Mouse (Mus musculus) adrenal gland, adult 10 weeks (tissue): Measurements from ENCODE around the gene Zfp941. TPM values are rescaled to one million over a fixed set of nuclear protein-coding genes. Genes with fewer than 3 reads are reported as not detected.

Source experiments
- polyA plus RNA-seq: library from polyadenylated mRNA; stranded (reverse); fragments of 350-450 nt; fragmentation: Illumina TruSeq; extraction: RNeasy Lipid Tissue Mini Kit (QIAGEN cat#74804); gene quantifications from one replicate; pipeline ENCODE4 v1.2.3, GENCODE M21; 2014; ENCODE audit warnings: low read depth, low replicate concordance

Zfp941 gene
- polyA plus RNA-seq = 2.6 TPM

DNA sequence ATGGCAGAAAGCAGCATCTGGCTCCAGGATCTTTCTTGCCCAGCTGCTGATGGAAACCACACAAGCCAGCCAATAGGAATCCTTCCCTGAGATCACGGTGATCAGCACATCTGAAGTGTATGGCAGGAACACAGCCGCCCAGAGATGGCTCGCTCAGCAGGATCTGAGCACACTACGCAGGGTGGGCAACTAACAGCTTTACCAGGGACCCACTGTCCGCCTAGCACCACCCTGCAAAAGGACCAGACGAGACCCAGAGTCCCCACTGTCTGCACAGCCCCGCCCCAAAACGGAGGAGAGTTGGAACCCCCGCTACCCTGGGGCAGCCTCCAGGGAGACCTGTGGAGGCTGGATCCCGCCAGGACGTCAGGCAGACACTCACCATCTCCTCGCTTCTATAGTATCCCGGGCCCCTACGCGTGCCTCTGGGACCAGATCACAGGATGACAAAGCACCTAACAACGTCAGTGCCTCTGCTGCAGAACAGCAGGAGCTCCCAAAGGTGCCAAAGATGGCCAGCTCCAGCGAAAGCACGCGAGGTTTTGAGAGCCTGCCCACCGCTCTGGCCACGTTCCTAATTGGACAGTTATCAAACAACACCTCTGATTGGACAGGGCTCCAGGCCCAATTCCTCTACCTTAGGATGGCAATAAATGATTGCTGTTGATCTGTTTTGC, at the start of gene Zfp941:
Zfp941 (minus strand) TSS at position 526 of the 677 bp plus-strand sequence.

GRCm38 (mm10) chr7:140857550-140858505, 35.9 kb upstream of the Zfp941 start, which contains the start of gene Bet1l:
Gene Bet1l (minus strand): TSS chr7:140857577.

GRCm38 (mm10) chr7:140856785-140857549, 35.0 kb upstream of the Zfp941 start, which contains the start of gene Ric8a:
Gene Ric8a (plus strand): TSS chr7:140856957.

DNA sequence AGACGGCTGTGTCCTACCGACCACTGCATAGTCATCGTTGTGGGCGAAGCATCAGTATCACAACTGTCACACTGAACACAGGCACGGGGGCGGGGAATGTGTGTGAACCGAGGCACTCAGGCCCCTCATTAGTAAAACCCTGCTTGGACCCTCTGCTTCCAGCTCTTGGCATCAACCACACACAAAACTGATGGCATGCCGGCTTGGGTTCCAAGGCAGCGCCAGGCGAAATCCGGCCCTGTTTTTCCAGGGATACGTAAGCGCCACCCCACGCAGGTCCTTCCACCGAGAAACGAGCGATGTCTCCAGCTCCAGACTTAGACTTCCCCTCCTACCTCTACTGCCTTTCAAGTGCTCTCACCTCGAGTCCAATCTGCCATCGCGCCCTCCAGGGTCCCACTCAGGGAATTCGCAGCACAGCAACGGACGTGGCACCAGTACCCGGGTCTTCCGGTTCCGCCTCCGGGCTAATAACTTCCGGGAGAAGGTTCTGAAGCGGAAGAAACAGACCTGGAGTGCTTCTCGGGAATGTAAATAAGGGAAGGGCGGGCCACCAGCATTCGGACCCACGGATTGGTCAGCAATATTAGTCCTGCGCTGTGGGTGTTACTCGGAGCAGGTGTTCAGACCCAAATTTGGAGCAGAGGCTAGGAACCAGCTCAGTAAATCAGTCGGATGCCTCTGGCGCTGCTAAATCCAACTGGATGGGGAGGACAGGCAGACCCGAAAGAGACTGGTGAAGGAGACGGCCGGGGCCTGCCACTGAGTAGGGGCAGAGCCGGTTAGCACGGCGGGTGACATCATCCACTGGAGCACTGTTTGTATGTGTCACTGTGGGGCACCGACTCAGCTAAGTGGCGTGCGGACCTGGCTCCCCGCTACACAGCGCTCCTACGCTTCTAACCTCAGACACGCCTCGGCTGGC, 34.1 kb upstream of the Zfp941 start, which contains the start of gene Gm45785:
Gm45785 (minus strand) TSS at position 472 of the 925 bp plus-strand sequence.

GRCm38 (mm10) chr7:140847755-140848580, 26.0 kb upstream of the Zfp941 start, which contains the start of gene Odf3:
Gene Odf3 (plus strand): TSS chr7:140847805.

DNA sequence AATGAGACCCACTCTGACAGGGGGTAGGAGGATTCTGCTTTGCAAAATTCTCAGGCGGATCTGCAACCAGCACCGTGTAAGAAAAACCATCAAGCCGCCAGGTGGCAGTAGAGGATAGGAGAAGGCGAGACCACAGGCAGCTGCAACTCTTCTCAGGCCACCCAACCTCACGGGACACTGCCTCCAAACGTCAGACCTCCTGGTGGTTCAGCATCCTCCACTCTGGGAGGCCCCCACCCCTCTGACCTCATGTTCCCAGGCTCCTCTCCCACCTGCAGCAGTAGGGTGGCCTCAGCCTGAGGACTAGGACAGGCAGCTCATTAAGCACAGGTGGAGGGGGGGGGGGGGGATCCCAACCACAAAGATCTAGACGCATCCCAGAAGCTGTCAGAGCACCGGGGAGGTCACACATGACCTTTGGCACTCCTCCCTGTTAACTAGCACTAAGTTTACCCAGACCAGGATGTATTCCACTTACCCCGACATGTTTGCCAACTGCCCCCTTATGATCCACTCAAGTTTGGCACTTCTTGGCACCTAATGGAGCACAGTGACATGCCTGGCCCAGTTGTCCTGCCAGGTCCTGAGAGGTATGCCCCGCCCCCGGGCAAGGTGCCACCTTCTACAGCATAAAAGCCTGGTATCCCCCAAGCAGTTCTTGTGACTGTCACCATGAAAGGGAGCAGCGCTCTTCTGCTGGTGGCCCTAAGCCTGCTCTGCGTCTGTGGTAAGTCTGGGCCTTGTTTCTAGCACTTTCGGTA, 23.1 kb upstream of the Zfp941 start, which contains the start of gene Scgb1c1:
Scgb1c1 (plus strand) TSS at position 643 of the 761 bp plus-strand sequence.

GRCm38 (mm10) chr7:140834968-140835757, 13.2 kb upstream of the Zfp941 start, which contains the start of gene Urah:
Gene Urah (plus strand): TSS chr7:140835018.

DNA sequence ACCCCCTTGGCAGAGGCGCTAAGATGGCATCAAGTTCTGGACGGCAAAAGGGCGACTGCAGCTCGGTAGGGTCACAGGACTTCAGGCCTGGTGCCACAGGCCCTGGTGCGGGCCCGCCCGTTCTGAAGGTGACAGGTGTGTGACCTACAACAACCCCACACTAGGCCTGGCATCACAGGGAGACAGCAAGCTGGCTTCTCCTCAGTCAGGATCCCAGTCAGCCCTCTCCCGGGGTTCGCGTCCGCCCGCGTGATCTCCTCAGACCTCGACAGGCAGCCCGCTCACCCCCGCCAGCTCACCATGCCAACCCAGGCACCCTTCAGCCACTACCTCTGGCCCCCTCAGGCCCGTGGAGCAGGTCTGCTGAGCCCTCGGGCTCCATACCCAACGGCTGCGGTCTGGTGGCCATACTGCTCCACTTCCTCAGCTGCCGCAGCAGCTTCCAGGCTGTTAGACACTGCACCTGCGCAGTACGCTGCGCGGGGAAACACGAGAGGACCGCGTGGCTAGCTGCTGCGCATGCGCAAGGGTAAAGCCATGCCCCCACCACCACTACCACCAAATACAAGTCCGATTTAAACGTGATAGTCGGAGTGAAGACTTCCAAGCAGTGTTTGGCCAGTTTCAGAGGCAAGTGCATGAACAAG, 34.4 kb downstream of the Zfp941 start, which contains the start of gene Syce1:
Syce1 (minus strand) TSS at position 447 of the 647 bp plus-strand sequence.

DNA sequence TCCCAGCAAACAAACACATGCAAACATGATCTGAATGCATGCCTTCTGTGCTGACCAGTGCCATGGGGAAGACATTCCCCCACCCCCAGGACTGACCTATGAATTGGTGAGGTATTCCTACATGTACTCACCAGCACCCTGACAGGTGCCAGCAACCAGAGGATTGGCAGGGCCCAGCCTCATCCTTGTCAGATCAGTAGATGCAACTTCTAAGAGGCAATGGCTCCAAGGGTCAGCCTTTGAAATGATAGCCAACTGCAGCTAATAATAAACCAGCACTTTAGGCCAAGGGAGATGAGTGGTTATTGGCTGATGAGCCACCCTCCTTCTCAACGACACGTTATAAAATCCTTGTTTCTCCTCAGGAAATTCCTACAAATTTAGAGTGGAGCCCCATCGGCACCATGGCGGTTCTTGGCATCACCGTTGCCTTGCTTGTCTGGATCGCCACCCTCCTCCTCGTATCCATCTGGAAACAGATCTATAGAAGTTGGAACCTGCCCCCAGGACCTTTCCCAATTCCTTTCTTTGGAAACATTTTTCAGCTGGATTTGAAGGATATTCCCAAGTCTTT, 58.4 kb downstream of the Zfp941 start, which contains the start of gene Cyp2e1:
Cyp2e1 (plus strand) TSS at position 293 of the 574 bp plus-strand sequence.

Other genes with a start within 250 kb of the Zfp941 start
- not detected for gene Olfr46, start 220.9 kb downstream of the Zfp941 start, polyA plus RNA-seq
- gene Olfr61, start 193.2 kb downstream of the Zfp941 start, polyA plus RNA-seq = not detected
- gene Olfr53, start 175.7 kb downstream of the Zfp941 start, polyA plus RNA-seq = not detected
- gene Olfr539, start 162.2 kb downstream of the Zfp941 start, polyA plus RNA-seq = not detected
- gene Olfr45, start 140.2 kb downstream of the Zfp941 start, polyA plus RNA-seq = not detected
- not detected for gene Olfr541, start 124.9 kb downstream of the Zfp941 start, polyA plus RNA-seq
- gene Cyp2e1, start 58.4 kb downstream of the Zfp941 start, polyA plus RNA-seq = 641 TPM
- gene Syce1, start 34.3 kb downstream of the Zfp941 start, polyA plus RNA-seq = not detected
- not detected for gene Urah, start 12.8 kb upstream of the Zfp941 start, polyA plus RNA-seq
- not detected for gene Scgb1c1, start 23.4 kb upstream of the Zfp941 start, polyA plus RNA-seq
- gene Odf3, start 25.6 kb upstream of the Zfp941 start, polyA plus RNA-seq = not detected
- gene Gm45785, start 34.2 kb upstream of the Zfp941 start, polyA plus RNA-seq = not detected
- gene Ric8a, start 34.8 kb upstream of the Zfp941 start, polyA plus RNA-seq = 6.5 TPM
- 2.8 TPM for gene Bet1l, start 35.4 kb upstream of the Zfp941 start, polyA plus RNA-seq
- 154 TPM for gene Psmd13, start 59.8 kb upstream of the Zfp941 start, polyA plus RNA-seq
- gene Sirt3, start 60.1 kb upstream of the Zfp941 start, polyA plus RNA-seq = 2.4 TPM
- 4.0 TPM for gene Cox8b, start 78.3 kb upstream of the Zfp941 start, polyA plus RNA-seq
- gene Nlrp6, start 98.7 kb upstream of the Zfp941 start, polyA plus RNA-seq = 0.35 TPM
- gene Pgghg, start 119.2 kb upstream of the Zfp941 start, polyA plus RNA-seq = 2.7 TPM
- not detected for gene Ifitm5, start 128.1 kb upstream of the Zfp941 start, polyA plus RNA-seq
- gene Gm45717, start 133.8 kb upstream of the Zfp941 start, polyA plus RNA-seq = not detected
- 160 TPM for gene Ifitm2, start 133.8 kb upstream of the Zfp941 start, polyA plus RNA-seq
- gene Ifitm1, start 145.0 kb upstream of the Zfp941 start, polyA plus RNA-seq = 1.6 TPM
- gene Ifitm3, start 188.6 kb upstream of the Zfp941 start, polyA plus RNA-seq = 14.5 TPM
- gene Ifitm6, start 195.7 kb upstream of the Zfp941 start, polyA plus RNA-seq = not detected
- gene Gm17387, start 207.0 kb upstream of the Zfp941 start, polyA plus RNA-seq = not detected
- not detected for gene B4galnt4, start 238.9 kb upstream of the Zfp941 start, polyA plus RNA-seq